17 mouse cellular contexts compared by ENCODE assay signal in genomic region chr6:119764355-119764754, GRCm38 (mm10).
A peak's percentile ranks its signal among the peaks of the same experiment; 100 is the strongest.
DNase-seq lines count a peak whose midpoint lies in the region; ATAC-seq and TF ChIP-seq lines count a peak whose summit lies in the region.
"Had no signal": no experiment of that assay in that cellular context is flagged by ENCODE, and none has a peak within 500 bp of the region (broad histone marks: within the 10 kb centered on the region; RNA-seq: fewer than 3 reads in every experiment).

No protein-coding gene starts in this region.

- no peaks in the 10 kb centered on the region for H3K9me3 ChIP-seq in hindbrain, postnatal 0 days (ENCODE audit: low read length)
- H3K9me3 ChIP-seq in hindbrain, embryonic 12.5 days (replicated peaks), result no peaks in the 10 kb centered on the region
- H3K9me3 ChIP-seq: embryonic facial prominence, embryonic 12.5 days; heart, embryonic 10.5 days; limb, embryonic 13.5 days; neural tube, embryonic 12.5 days had no signal

- H3K27me3 ChIP-seq in hindbrain, postnatal 0 days (ENCODE audit: insufficient read depth, low read length), result no peaks in the 10 kb centered on the region
- no peaks in the 10 kb centered on the region for H3K27me3 ChIP-seq in hindbrain, embryonic 12.5 days
- no peaks in the 10 kb centered on the region for H3K27me3 ChIP-seq in cerebellum, adult 2 months (ENCODE audit: control insufficient read depth, insufficient read depth, low read length)
- H3K27me3 ChIP-seq: embryonic facial prominence, embryonic 12.5 days; limb, embryonic 13.5 days; neural tube, embryonic 12.5 days had no signal

- H3K36me3 ChIP-seq in hindbrain, postnatal 0 days (ENCODE audit: insufficient read depth, low read length), result peaks cover 3% of the 10 kb centered on the region; the same call in 1 of the 2 replicates
- peaks cover 6% of the 10 kb centered on the region; the same call in 1 of the 2 replicates for H3K36me3 ChIP-seq in hindbrain, embryonic 12.5 days

- DNase-seq in hindbrain, postnatal 0 days (ENCODE audit: low spot score), result peak; percentile 12
- DNase-seq in thymus, postnatal 14 days, result peak; percentile 28
- no peak for DNase-seq in thymus, postnatal 36 days
- DNase-seq in NIH3T3 (ENCODE audit: low read depth), result peak; percentile 28
- no peak for DNase-seq in frontal cortex, postnatal 25 days (ENCODE audit: low spot score in 2 of 2)
- DNase-seq in cerebellum, adult 2 months, result no peak
- DNase-seq: gastrocnemius, postnatal 14 days; heart, postnatal 10 days; lung, postnatal 10 days had no signal

- H3K4me2 ChIP-seq in hindbrain, postnatal 0 days (ENCODE audit: low read depth, low read length), result no peak overlapping the region
- no peak overlapping the region for H3K4me2 ChIP-seq in hindbrain, embryonic 12.5 days (replicated peaks)
- H3K4me2 ChIP-seq: embryonic facial prominence, embryonic 12.5 days; hindbrain, embryonic 14.5 days; limb, embryonic 13.5 days; neural tube, embryonic 12.5 days had no signal

- TF ChIP-seq POLR2A in cerebellum, adult 2 months (IDR thresholded peaks at IDR 0.05; ENCODE audit: borderline replicate concordance, insufficient read depth, low read length), result no peak

- WGBS in hindbrain, postnatal 0 days, result 89% methylated on average over 3 of the region's 3 CpGs
- 94% methylated on average over 3 of the region's 3 CpGs for WGBS in hindbrain, embryonic 12.5 days
- WGBS in cerebellum, adult 2 months, result 72% methylated on average over 3 of the region's 3 CpGs

- no peak for ATAC-seq in hindbrain, postnatal 0 days
- no peak for ATAC-seq in hindbrain, embryonic 12.5 days (ENCODE audit: low FRiP score)
- ATAC-seq: intestine, postnatal 0 days had no signal

- no peaks in the 10 kb centered on the region for H3K4me1 ChIP-seq in hindbrain, postnatal 0 days (ENCODE audit: insufficient read depth, low read length)
- H3K4me1 ChIP-seq in hindbrain, embryonic 12.5 days, result no peaks in the 10 kb centered on the region
- H3K4me1 ChIP-seq in cerebellum, adult 2 months (ENCODE audit: control insufficient read depth, insufficient read depth, low read length), result peaks cover 7% of the 10 kb centered on the region; the same call in 1 of the 2 replicates
- H3K4me1 ChIP-seq: embryonic facial prominence, embryonic 12.5 days; heart, embryonic 10.5 days; limb, embryonic 13.5 days; neural tube, embryonic 12.5 days had no signal

- peak; percentile 20; the same call in 1 of the 2 replicates for TF ChIP-seq CTCF in hindbrain, postnatal 0 days (IDR thresholded peaks at IDR 0.05; ENCODE audit: low read depth)
- TF ChIP-seq CTCF in cerebellum, adult 2 months (IDR thresholded peaks at IDR 0.05; ENCODE audit: borderline replicate concordance, insufficient read depth, low read depth, low read length), result no peak

- H3K9ac ChIP-seq in hindbrain, postnatal 0 days (replicated peaks; ENCODE audit: low read length), result no peak overlapping the region
- H3K9ac ChIP-seq in hindbrain, embryonic 12.5 days, result no peak overlapping the region
- H3K9ac ChIP-seq: embryonic facial prominence, embryonic 12.5 days; hindbrain, embryonic 14.5 days; limb, embryonic 13.5 days; liver, embryonic 14.5 days; neural tube, embryonic 12.5 days had no signal

- H3K27ac ChIP-seq in hindbrain, postnatal 0 days, result no peak overlapping the region
- no peak overlapping the region for H3K27ac ChIP-seq in hindbrain, embryonic 12.5 days
- H3K27ac ChIP-seq in cerebellum, adult 2 months (ENCODE audit: insufficient read depth, low read length), result no peak overlapping the region
- H3K27ac ChIP-seq: embryonic facial prominence, embryonic 12.5 days; heart, embryonic 10.5 days; hindbrain, embryonic 14.5 days; limb, embryonic 13.5 days; liver, embryonic 14.5 days; neural tube, embryonic 12.5 days had no signal

- H3K4me3 ChIP-seq in hindbrain, postnatal 0 days (ENCODE audit: low read length), result no peak overlapping the region
- no peak overlapping the region for H3K4me3 ChIP-seq in hindbrain, embryonic 12.5 days
- no peak overlapping the region for H3K4me3 ChIP-seq in cerebellum, adult 2 months (replicated peaks; ENCODE audit: insufficient read depth, low read depth, low read length)
- H3K4me3 ChIP-seq: embryonic facial prominence, embryonic 12.5 days; heart, embryonic 10.5 days; limb, embryonic 13.5 days; neural tube, embryonic 12.5 days had no signal

Comparison
In these comparisons a context has a peak if more than half of its experiments do, and no peak if none do; other contexts are left out.
1. DNase-seq: peak in hindbrain, postnatal 0 days (single experiment), thymus, postnatal 14 days (single experiment) and NIH3T3 (single experiment); none in thymus, postnatal 36 days (0 of 2), frontal cortex, postnatal 25 days (0 of 2) and cerebellum, adult 2 months (0 of 2).